Mouse (Mus musculus) CH12.LX (cell line): ENCODE measurements at regions not wholly inside any gene's neighbourhood (a gene's known extent, or its start where the extent isn't known, plus 50 kb on each side); places are given as distances from the start of the nearest gene placed in this dataset.

Source experiments
- DNase-seq: peaks from one replicate; pipeline ENCODE4 v3.0.0-alpha.2; 2013; ENCODE audit errors: extremely low read depth
- H3K27ac ChIP-seq: 2 replicates; pipeline ENCODE4 v1.5.1; 2012; ENCODE audit warnings: low read depth, mild to moderate bottlenecking, control low read depth, moderate library complexity; ENCODE audit not compliant: insufficient read depth
- H3K27me3 ChIP-seq: replicated peaks from 2 replicates; pipeline ENCODE3; 2012; ENCODE audit warnings: inconsistent platforms
- H3K36me3 ChIP-seq, 2 experiments: replicated peaks in 1 of 2; 2 replicates each; pipeline versions ENCODE3 to v1.6.1; 2012; ENCODE audit warnings: inconsistent platforms in 1 of 2, low read length in 1 of 2, mild to moderate bottlenecking in 1 of 2, mixed read lengths in 1 of 2, moderate library complexity in 1 of 2; ENCODE audit not compliant: control insufficient read depth in 1 of 2, insufficient read depth in 1 of 2
- H3K4me1 ChIP-seq, 2 experiments: 2 replicates each; pipeline ENCODE4 v1.6.1; 2012; ENCODE audit warnings: inconsistent platforms in 1 of 2, moderate library complexity in 1 of 2; ENCODE audit not compliant: insufficient read depth in 2 of 2, control insufficient read depth in 1 of 2
- H3K4me2 ChIP-seq: 2 replicates; pipeline ENCODE4 v1.6.1; 2012; ENCODE audit warnings: low read depth, mild to moderate bottlenecking, control low read depth; ENCODE audit not compliant: poor library complexity, insufficient read depth, severe bottlenecking
- H3K4me3 ChIP-seq, 3 experiments: fragments of 150-350 bp in 1 of 3; sonication (generic) in 1 of 3; replicated peaks in 1 of 3; 2 replicates each; pipeline versions ENCODE3 to v1.5.1; 2011 to 2012; ENCODE audit warnings: low read depth in 2 of 3, low read length in 2 of 3, mild to moderate bottlenecking in 2 of 3, moderate library complexity in 2 of 3, control low read depth in 1 of 3, improper control_type of control experiment in 1 of 3, inconsistent platforms in 1 of 3, mixed read lengths in 1 of 3; ENCODE audit not compliant: poor library complexity in 1 of 3
- H3K79me2 ChIP-seq: replicated peaks from 2 replicates; pipeline ENCODE4 v1.6.1; 2012; ENCODE audit warnings: mild to moderate bottlenecking, moderate library complexity; ENCODE audit not compliant: control insufficient read depth, poor library complexity, insufficient read depth, severe bottlenecking; ENCODE audit errors: extremely low read depth
- H3K9ac ChIP-seq: 2 replicates; pipeline ENCODE4 v1.6.1; 2012; ENCODE audit warnings: low read depth, mild to moderate bottlenecking, control low read depth, moderate library complexity; ENCODE audit not compliant: insufficient read depth
- H3K9me3 ChIP-seq: replicated peaks from 2 replicates; pipeline ENCODE3; 2012; ENCODE audit warnings: low read length, inconsistent platforms, mixed read lengths
- BHLHE40 ChIP-seq: IDR thresholded peaks from 2 replicates; pipeline ENCODE4 v1.6.1; 2011; ENCODE audit warnings: mild to moderate bottlenecking, low read depth, low read length, improper control_type of control experiment
- GABPA ChIP-seq: IDR thresholded peaks from 2 replicates; pipeline ENCODE4 v1.6.1; 2012; ENCODE audit warnings: low read depth, low read length, improper control_type of control experiment, inconsistent platforms; ENCODE audit not compliant: insufficient replicate concordance
- JUN ChIP-seq: IDR thresholded peaks from 2 replicates; pipeline ENCODE4 v1.6.1; 2011; ENCODE audit warnings: low read depth, mild to moderate bottlenecking, low read length, improper control_type of control experiment, moderate library complexity; ENCODE audit not compliant: insufficient read depth
- MAZ ChIP-seq: IDR thresholded peaks from 2 replicates; pipeline ENCODE4 v1.6.1; 2012; ENCODE audit warnings: low read depth, mild to moderate bottlenecking, inconsistent platforms, low read length, improper control_type of control experiment, moderate library complexity
- MEF2A ChIP-seq: IDR thresholded peaks from 2 replicates; pipeline ENCODE4 v1.6.1; 2014; ENCODE audit warnings: low read depth, mild to moderate bottlenecking, inconsistent platforms, low read length, improper control_type of control experiment, borderline replicate concordance
- MYC ChIP-seq: IDR thresholded peaks from 2 replicates; pipeline ENCODE4 v1.6.1; 2011; ENCODE audit warnings: low read depth, mild to moderate bottlenecking, improper control_type of control experiment, low read length
- NELFE ChIP-seq: IDR thresholded peaks from 2 replicates; pipeline ENCODE4 v1.6.1; 2011; ENCODE audit warnings: low read depth, low read length, improper control_type of control experiment
- RCOR1 ChIP-seq: conservative IDR thresholded peaks from 2 replicates; pipeline ENCODE4 v1.6.1; 2012; ENCODE audit warnings: low read depth, mild to moderate bottlenecking, inconsistent platforms, low read length, improper control_type of control experiment
- TCF12 ChIP-seq: IDR thresholded peaks from 2 replicates; pipeline ENCODE4 v1.6.1; 2014; ENCODE audit warnings: low read depth, mild to moderate bottlenecking, inconsistent platforms, low read length, improper control_type of control experiment
- ZC3H11A ChIP-seq: IDR thresholded peaks from 2 replicates; pipeline ENCODE4 v1.6.1; 2012; ENCODE audit warnings: low read depth, mild to moderate bottlenecking, inconsistent platforms, low read length, improper control_type of control experiment
- dilution Hi-C: fragments of 300-500 bp; cut with MboI; formaldehyde crosslinking; loops from 2 replicates; pipeline ENCODE4 v1.14.3; 2020; ENCODE audit warnings: low sequenced_read_pairs; ENCODE audit not compliant: extremely low pct_unique_long_range_greater_than_20kb, extremely low pct_ligation_motif_present
- in situ Hi-C: fragments of 300-500 bp; cut with MboI; formaldehyde crosslinking; loops from 3 replicates; pipeline ENCODE4 v1.14.3; 2019; ENCODE audit warnings: low sequenced_read_pairs, low pct_ligation_motif_present, low pct_unique_long_range_greater_than_20kb, mixed read lengths

DNA sequence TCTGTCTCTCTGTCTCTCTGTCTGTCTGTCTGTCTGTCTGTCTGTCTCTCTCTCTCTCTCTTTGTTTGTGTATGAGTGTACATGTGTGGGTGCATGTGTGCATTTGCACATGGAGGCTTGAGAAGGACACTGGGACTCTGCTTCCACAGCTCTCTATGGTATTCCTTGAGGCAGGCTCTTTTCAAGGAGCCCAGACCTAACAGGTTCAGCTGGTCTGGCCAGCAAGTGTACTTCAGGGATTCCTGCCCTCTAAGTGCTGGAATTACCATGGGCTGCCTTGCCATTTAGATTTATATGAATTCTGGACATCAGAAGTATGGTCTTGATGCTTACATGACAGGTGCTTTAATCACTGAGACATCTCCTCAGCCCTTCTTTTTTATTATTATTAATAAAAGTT, 274.4 kb downstream of the Tmem38b start:
- H3K4me2 ChIP-seq = no peak overlapping the region
- dilution Hi-C loops = no loop called here
- no peaks in the 10 kb centered on the region for H3K27me3 ChIP-seq
- no peak for DNase-seq
- H3K9me3 ChIP-seq = no peaks in the 10 kb centered on the region
- no peak overlapping the region for H3K27ac ChIP-seq
- no peak overlapping the region for H3K4me3 ChIP-seq
- no peak for TF ChIP-seq MYC
- no peak for TF ChIP-seq ZC3H11A
- no peak for TF ChIP-seq MAZ
- H3K79me2 ChIP-seq = no peaks in the 10 kb centered on the region
- no peak overlapping the region for H3K9ac ChIP-seq
- in situ Hi-C loops = no loop called here
- H3K4me1 ChIP-seq = peaks cover 4% of the 10 kb centered on the region in 2 experiments; a peak in 1 of 4 replicates
- H3K36me3 ChIP-seq = no peaks in the 10 kb centered on the region

DNA sequence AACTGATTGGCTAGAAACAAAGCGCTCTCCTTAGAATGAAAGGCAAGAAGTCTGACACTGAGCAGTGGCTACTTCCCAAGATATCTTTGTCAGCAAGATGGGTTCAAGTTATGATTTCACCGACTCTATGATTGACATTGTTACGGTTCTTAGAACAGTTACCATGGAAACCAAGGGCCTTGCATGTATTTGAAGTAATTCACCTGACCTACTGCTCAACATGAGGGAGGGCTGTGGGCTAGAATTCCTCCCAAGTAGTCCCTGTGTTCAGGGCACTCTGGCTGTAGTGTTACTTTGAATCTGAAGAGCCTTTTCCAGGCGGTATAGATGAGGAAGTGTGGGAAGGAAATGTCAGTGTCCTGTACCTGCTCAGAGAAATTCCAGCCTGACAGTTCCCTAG, 281.1 kb downstream of the Tmem38b start:
- no peaks in the 10 kb centered on the region for H3K4me1 ChIP-seq
- in situ Hi-C loops = no loop called here
- no peaks in the 10 kb centered on the region for H3K27me3 ChIP-seq
- no peak overlapping the region for H3K4me2 ChIP-seq
- dilution Hi-C loops = no loop called here
- H3K36me3 ChIP-seq = no peaks in the 10 kb centered on the region
- H3K27ac ChIP-seq = no peak overlapping the region
- no peak overlapping the region for H3K4me3 ChIP-seq
- H3K79me2 ChIP-seq = no peaks in the 10 kb centered on the region
- no peak for TF ChIP-seq BHLHE40
- DNase-seq = no peak
- no peaks in the 10 kb centered on the region for H3K9me3 ChIP-seq
- H3K9ac ChIP-seq = no peak overlapping the region

DNA sequence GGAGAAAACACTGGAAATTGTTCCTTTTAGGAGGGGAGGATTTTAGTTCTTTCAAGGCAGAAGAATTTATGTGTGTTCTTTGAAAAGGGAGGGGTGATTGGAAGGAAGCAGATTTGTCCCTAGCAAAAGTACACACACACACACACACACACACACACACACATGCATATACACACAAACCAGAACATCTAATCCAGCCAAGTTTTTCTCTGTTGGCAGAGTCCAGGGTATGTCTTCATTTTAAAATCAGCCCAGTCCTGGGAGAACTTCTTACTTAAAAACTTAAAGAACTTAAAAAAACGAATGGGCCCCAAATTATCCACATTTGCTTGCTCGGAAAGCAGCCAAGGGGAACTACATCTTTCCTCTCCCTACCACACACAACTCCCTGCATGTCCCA, 290.5 kb downstream of the Tmem38b start:
- Histone ChIP-seq H3K27me3 (no peaks in the 10 kb centered on the region), H3K79me2 (no peaks in the 10 kb centered on the region), H3K4me3 (no peak overlapping the region), H3K4me2 (no peak overlapping the region), H3K9ac (no peak overlapping the region), H3K9me3 (no peaks in the 10 kb centered on the region), H3K36me3 (no peaks in the 10 kb centered on the region), H3K27ac (no peak overlapping the region), H3K4me1 (no peaks in the 10 kb centered on the region)
- DNase-seq = no peak
- TF ChIP-seq TCF12 (no peak), RCOR1 (no peak), NELFE (no peak), MEF2A (no peak), GABPA (no peak), JUN (no peak)
- in situ Hi-C loops = no loop called here
- dilution Hi-C loops = no loop called here
